In the genomic region with DNA sequence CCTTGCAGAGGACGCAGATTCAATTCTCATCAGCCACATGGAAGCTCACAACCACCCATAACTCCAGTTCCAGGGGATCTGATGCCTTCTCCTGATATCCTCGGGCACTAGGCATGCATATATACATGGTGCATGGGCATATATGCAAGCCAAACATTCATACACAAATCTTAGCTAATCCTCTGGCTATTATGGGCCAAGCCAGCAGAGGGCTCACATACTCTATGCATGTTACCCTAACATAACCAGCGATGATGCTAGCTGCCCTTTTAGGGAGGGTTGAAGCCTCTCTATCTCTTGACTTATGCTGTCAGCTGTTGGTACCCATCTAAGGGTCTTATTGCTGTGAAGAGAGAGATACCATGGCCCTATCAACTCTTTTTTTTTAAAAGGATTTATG, we compare ENCODE assay signal across 8 mouse cellular contexts. TPM values are rescaled to one million over a fixed set of nuclear protein-coding genes. Genes with fewer than 3 reads are reported as not detected.
DNase-seq lines count a peak whose midpoint lies in the region; ATAC-seq and TF ChIP-seq lines count a peak whose summit lies in the region.
"Had no signal": no experiment of that assay in that cellular context is flagged by ENCODE, and none has a peak within 500 bp of the region (broad histone marks: within the 10 kb centered on the region; RNA-seq: fewer than 3 reads in every experiment).

No protein-coding gene starts in this region.

- DNase-seq in left cerebral cortex, adult 11 months (ENCODE audit: low spot score): peak; percentile 11
- no peak for DNase-seq in left cerebral cortex, adult 8-10 months (ENCODE audit: low spot score in 2 of 2)
- DNase-seq in NIH3T3 (ENCODE audit: low read depth): peak; percentile 77
- peak; percentile 53 to 57 for DNase-seq in cerebellum, adult 18-20 months
- peak; percentile 64 for DNase-seq in hindbrain, postnatal 0 days (ENCODE audit: low spot score)
- peak; percentile 37 for DNase-seq in lung, adult 2 months
- peak; percentile 9 to 58 for DNase-seq in spleen, adult 2 months (ENCODE audit: low read depth in 1 of 2, low spot score in 2 of 2)

- H3K27ac ChIP-seq in hindbrain, postnatal 0 days: no peak overlapping the region
- no peak overlapping the region for H3K27ac ChIP-seq in spleen, adult 2 months (ENCODE audit: insufficient read depth, low read length)
- H3K27ac ChIP-seq: limb, embryonic 15.5 days had no signal

- H3K36me3 ChIP-seq in hindbrain, postnatal 0 days (ENCODE audit: insufficient read depth, low read length): no peaks in the 10 kb centered on the region
- H3K36me3 ChIP-seq in spleen, adult 2 months (ENCODE audit: control insufficient read depth, insufficient read depth, low read length): no peaks in the 10 kb centered on the region
- H3K36me3 ChIP-seq: limb, embryonic 15.5 days had no signal

- no peaks in the 10 kb centered on the region; the same call in 1 of the 2 replicates for H3K4me1 ChIP-seq in hindbrain, postnatal 0 days (ENCODE audit: insufficient read depth, low read length)
- peaks cover 7% of the 10 kb centered on the region for H3K4me1 ChIP-seq in lung, adult 2 months (ENCODE audit: control insufficient read depth, insufficient read depth, low read length)
- peaks cover 2% of the 10 kb centered on the region; the same call in 1 of the 2 replicates for H3K4me1 ChIP-seq in spleen, adult 2 months (ENCODE audit: control insufficient read depth, insufficient read depth, insufficient read length)

- peak; percentile 73 for TF ChIP-seq CTCF in hindbrain, postnatal 0 days (IDR thresholded peaks at IDR 0.05; ENCODE audit: low read depth)
- 0 out of 2 replicates have a peak, but pooled peaks have one; percentile 25 for TF ChIP-seq CTCF in lung, adult 2 months (IDR thresholded peaks at IDR 0.05; ENCODE audit: insufficient read depth, low read length)
- TF ChIP-seq CTCF in spleen, adult 2 months (IDR thresholded peaks at IDR 0.05; ENCODE audit: extremely low read depth, insufficient read depth, insufficient read length, insufficient replicate concordance): peak; percentile 34; the same call in 1 of the 2 replicates

- H3K9me3 ChIP-seq in hindbrain, postnatal 0 days (ENCODE audit: low read length): no peaks in the 10 kb centered on the region
- H3K9me3 ChIP-seq: limb, embryonic 15.5 days had no signal

- whole genome bisulfite sequencing in hindbrain, postnatal 0 days: 49% methylated on average over 3 of the region's 3 CpGs
- 29% methylated on average over 3 of the region's 3 CpGs for WGBS in lung, adult 2 months
- 29% methylated on average over 3 of the region's 3 CpGs for WGBS in spleen, adult 2 months

- H3K27me3 ChIP-seq in hindbrain, postnatal 0 days (ENCODE audit: insufficient read depth, low read length): no peaks in the 10 kb centered on the region
- no peaks in the 10 kb centered on the region for H3K27me3 ChIP-seq in spleen, adult 2 months (ENCODE audit: control insufficient read depth, insufficient read depth, low read length)
- H3K27me3 ChIP-seq: limb, embryonic 15.5 days had no signal

- ATAC-seq in hindbrain, postnatal 0 days: no peak

- no peak for TF ChIP-seq POLR2A in lung, adult 2 months (IDR thresholded peaks at IDR 0.05; ENCODE audit: borderline replicate concordance, extremely low read depth, low read depth, low read length)
- no peak for TF ChIP-seq POLR2A in spleen, adult 2 months (IDR thresholded peaks at IDR 0.05; ENCODE audit: low read depth, low read length)

- H3K4me3 ChIP-seq in hindbrain, postnatal 0 days (ENCODE audit: low read length): no peak overlapping the region
- no peak overlapping the region for H3K4me3 ChIP-seq in lung, adult 2 months (replicated peaks; ENCODE audit: extremely low read depth, low read depth, low read length)
- no peak overlapping the region for H3K4me3 ChIP-seq in spleen, adult 2 months (ENCODE audit: extremely low read depth, insufficient read depth, insufficient read length)
- H3K4me3 ChIP-seq: limb, embryonic 15.5 days had no signal

- no peak overlapping the region for H3K4me2 ChIP-seq in hindbrain, postnatal 0 days (ENCODE audit: low read depth, low read length)
- H3K4me2 ChIP-seq: limb, embryonic 15.5 days had no signal

- no peak overlapping the region for H3K9ac ChIP-seq in hindbrain, postnatal 0 days (replicated peaks; ENCODE audit: low read length)
- H3K9ac ChIP-seq: limb, embryonic 15.5 days had no signal

RNA-seq across cellular contexts. Expression of gene Klhl12, which starts 4.3 kb away (rescaled TPM):
- total RNA-seq in left cerebral cortex, adult 8-10 months (2022): 10 to 100 TPM; 35.5 to 39.8 (median 36.9) TPM
- total RNA-seq in hindbrain, postnatal 0 days (2014; rRNA removed): 25.6 and 28.5 TPM in 2 replicates
- 35.1 and 36.9 TPM in 2 replicates for polyA plus RNA-seq in hindbrain, postnatal 0 days (2015; fragmentation: Nextera tagmentation; extraction: Ambion mirVana)
- 5.4 and 8.5 TPM in 2 replicates for polyA plus RNA-seq in lung, adult 2 months (2012; rRNA removed)
- polyA plus RNA-seq in spleen, adult 2 months (2012; rRNA removed): 4.8 and 5.9 TPM in 2 replicates

RNA-seq across cellular contexts. Expression of gene Adipor1, which starts 35.8 kb away (rescaled TPM):
- total RNA-seq in left cerebral cortex, adult 8-10 months (2022): 10 to 100 TPM; 55.4 to 62.1 (median 57.5) TPM
- total RNA-seq in hindbrain, postnatal 0 days (2014; rRNA removed): 115 and 120 TPM in 2 replicates
- polyA plus RNA-seq in hindbrain, postnatal 0 days (2015; fragmentation: Nextera tagmentation; extraction: Ambion mirVana): 79.7 and 81.2 TPM in 2 replicates
- polyA plus RNA-seq in lung, adult 2 months (2012; rRNA removed): 134 and 155 TPM in 2 replicates
- 106 and 122 TPM in 2 replicates for polyA plus RNA-seq in spleen, adult 2 months (2012; rRNA removed)

RNA-seq across cellular contexts. Expression of gene Rabif, which starts 43.5 kb away (rescaled TPM):
- 10 to 100 TPM; 22.6 to 25.0 (median 23.0) TPM for total RNA-seq in left cerebral cortex, adult 8-10 months (2022)
- total RNA-seq in hindbrain, postnatal 0 days (2014; rRNA removed): 32.8 and 37.6 TPM in 2 replicates
- polyA plus RNA-seq in hindbrain, postnatal 0 days (2015; fragmentation: Nextera tagmentation; extraction: Ambion mirVana): 68.6 and 69.2 TPM in 2 replicates
- 11.2 and 15.5 TPM in 2 replicates for polyA plus RNA-seq in lung, adult 2 months (2012; rRNA removed)
- polyA plus RNA-seq in spleen, adult 2 months (2012; rRNA removed): 8.6 and 9.4 TPM in 2 replicates

RNA-seq across cellular contexts. Expression of gene Cyb5r1, which starts 45.6 kb away (rescaled TPM):
- 10 to 100 TPM; 22.7 to 30.1 (median 25.8) TPM for total RNA-seq in left cerebral cortex, adult 8-10 months (2022)
- total RNA-seq in hindbrain, postnatal 0 days (2014; rRNA removed): 5.6 and 10.8 TPM in 2 replicates
- polyA plus RNA-seq in hindbrain, postnatal 0 days (2015; fragmentation: Nextera tagmentation; extraction: Ambion mirVana): 11.2 and 11.3 TPM in 2 replicates
- polyA plus RNA-seq in lung, adult 2 months (2012; rRNA removed): 41.6 and 59.5 TPM in 2 replicates
- polyA plus RNA-seq in spleen, adult 2 months (2012; rRNA removed): 46.0 and 46.4 TPM in 2 replicates

Comparison
In these comparisons a context has a peak if more than half of its experiments do, and no peak if none do; other contexts are left out.
1. DNase-seq: peak in left cerebral cortex, adult 11 months (single experiment), NIH3T3 (single experiment), cerebellum, adult 18-20 months (2 of 2), hindbrain, postnatal 0 days (single experiment), lung, adult 2 months (single experiment) and spleen, adult 2 months (2 of 2); none in left cerebral cortex, adult 8-10 months (0 of 2).
2. Peak in every context shown above with its lines, with median percentiles within 50 percentile points of each other: CTCF ChIP-seq.